Mouse (Mus musculus): ENCODE results near the gene Dip2b. TPM values are rescaled to one million over a fixed set of nuclear protein-coding genes. Genes with fewer than 3 reads are reported as not detected.

Dip2b gene
- polyA plus RNA-seq (2012; rRNA removed), result 35.3 and 35.9 TPM in 2 replicates

DNA sequence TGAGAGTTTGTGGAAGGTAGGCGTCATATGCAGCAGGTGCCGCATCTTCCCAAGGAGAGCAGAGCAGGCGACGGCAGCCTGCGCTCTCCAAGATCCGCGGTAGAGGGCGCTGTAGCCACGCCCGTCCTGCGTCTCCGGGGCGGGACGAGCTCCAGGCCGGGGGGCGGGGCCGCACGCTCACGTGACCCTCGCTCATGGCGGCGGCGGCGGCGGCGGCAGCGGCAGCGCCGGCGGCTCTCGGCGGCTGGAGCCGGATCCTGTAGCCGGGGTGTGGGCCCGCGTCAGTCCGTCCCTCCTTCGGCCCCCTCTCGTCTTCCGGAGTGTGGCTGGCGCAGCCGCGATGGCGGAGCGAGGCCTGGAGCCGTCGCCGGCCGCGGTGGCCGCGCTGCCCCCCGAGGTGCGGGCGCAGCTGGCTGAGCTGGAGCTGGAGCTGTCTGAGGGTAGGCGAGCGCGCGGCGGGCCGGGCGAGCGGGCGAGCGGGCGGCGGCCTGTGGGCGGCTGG is at the start of gene Dip2b:
Gene Dip2b (plus strand): TSS at position 195 of the 502 bp plus-strand sequence.
- H3K4me3 ChIP-seq (ENCODE audit: insufficient read depth, low read length), result peak within 1 kb of the TSS; percentile 100
- TF ChIP-seq POLR2A (IDR thresholded peaks at IDR 0.05; ENCODE audit: extremely low read depth, insufficient read depth, low read length), result 0 out of 2 replicates have a peak, but pooled peaks have one; percentile 42
- peak; percentile 84 for TF ChIP-seq CTCF (IDR thresholded peaks at IDR 0.05; ENCODE audit: extremely low read depth, insufficient read depth, low read length)
- H3K4me1 ChIP-seq (ENCODE audit: control insufficient read depth, insufficient read depth, low read length), result peaks cover 8% of the 10 kb centered on the region
- H3K27ac ChIP-seq (ENCODE audit: insufficient read depth, low read length), result peak within 1 kb of the TSS; percentile 97

DNA sequence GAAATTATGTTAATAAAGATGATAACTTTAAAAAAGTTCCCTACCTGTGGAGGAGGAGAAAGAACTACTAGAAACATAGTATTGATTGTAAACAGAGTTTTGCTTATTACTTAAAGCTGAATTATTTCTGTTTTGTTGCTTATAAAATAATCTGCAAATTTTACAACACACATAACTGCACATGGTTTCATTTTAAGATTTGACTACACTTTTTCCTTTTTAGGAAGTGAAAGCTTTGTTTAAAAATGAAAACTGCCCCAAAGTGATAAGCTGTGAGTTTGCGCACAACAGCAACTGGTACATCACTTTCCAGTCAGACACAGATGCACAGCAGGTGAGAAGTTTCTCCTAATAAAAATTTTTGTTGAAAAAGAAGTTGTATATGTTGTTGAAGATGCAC is 45.4 kb upstream of the Dip2b start:
- H3K27ac ChIP-seq (ENCODE audit: insufficient read depth, low read length), result no peak overlapping the region
- TF ChIP-seq CTCF (IDR thresholded peaks at IDR 0.05; ENCODE audit: extremely low read depth, insufficient read depth, low read length) (no peak), POLR2A (IDR thresholded peaks at IDR 0.05; ENCODE audit: extremely low read depth, insufficient read depth, low read length) (no peak)
- H3K4me1 ChIP-seq (ENCODE audit: control insufficient read depth, insufficient read depth, low read length), result no peaks in the 10 kb centered on the region
- H3K4me3 ChIP-seq (ENCODE audit: insufficient read depth, low read length), result no peak overlapping the region

DNA sequence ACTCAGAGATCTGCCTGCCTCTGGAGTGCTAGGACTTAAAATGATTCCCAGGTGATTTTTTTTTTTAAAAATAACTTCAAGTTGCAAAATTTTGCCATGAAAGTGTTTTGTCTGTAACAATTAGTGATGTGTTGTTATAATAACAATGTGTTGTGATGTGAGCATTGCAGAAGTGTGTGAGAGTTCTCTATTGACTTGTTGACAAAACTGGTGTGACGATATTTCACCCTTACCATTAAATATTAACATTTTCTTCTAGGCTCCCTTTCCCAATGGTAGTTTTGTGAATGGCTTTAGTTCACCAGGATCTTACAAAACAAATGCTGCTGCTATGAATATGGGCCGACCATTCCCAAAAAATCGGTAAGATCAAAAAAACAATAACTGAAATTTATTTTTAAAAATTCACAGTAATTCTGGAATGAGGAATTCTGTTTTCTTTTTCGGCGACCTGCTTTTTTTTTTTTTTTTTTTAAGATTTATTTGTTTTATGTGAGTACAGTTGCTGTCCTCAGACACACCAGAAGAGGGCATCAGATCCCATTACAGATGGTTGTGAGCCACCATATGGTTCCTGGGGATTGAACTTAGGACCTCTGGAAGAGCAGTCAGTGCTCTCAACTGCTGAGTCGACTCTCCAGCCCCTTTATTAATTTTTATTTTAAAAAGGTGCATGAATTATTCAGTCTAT is 41.2 kb upstream of the Dip2b start:
- TF ChIP-seq CTCF (IDR thresholded peaks at IDR 0.05; ENCODE audit: extremely low read depth, insufficient read depth, low read length) (no peak), POLR2A (IDR thresholded peaks at IDR 0.05; ENCODE audit: extremely low read depth, insufficient read depth, low read length) (no peak)
- H3K4me3 ChIP-seq (ENCODE audit: insufficient read depth, low read length), result no peak overlapping the region
- H3K27ac ChIP-seq (ENCODE audit: insufficient read depth, low read length), result no peak overlapping the region
- H3K4me1 ChIP-seq (ENCODE audit: control insufficient read depth, insufficient read depth, low read length), result no peaks in the 10 kb centered on the region

DNA sequence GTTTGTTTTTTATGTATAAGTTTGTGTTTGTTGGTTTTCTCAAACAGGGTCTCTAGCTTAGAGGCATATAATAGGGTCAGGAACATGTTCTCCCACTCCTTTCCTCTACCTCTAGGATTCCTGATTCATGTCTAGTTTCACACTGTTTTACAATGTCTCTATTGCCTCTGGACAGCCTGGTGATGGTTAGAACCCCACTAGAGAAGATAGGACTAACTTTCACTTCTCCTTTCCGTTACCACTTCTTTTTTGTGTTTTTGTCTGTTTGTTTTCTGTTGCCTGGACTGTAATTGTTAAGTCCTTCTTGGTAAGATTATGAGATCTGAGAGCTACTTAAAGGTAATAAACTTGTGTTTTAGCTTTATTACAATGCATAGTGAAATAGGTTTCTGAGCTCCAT is 39.1 kb upstream of the Dip2b start:
- H3K4me3 ChIP-seq (ENCODE audit: insufficient read depth, low read length), result no peak overlapping the region
- no peak overlapping the region for H3K27ac ChIP-seq (ENCODE audit: insufficient read depth, low read length)
- H3K4me1 ChIP-seq (ENCODE audit: control insufficient read depth, insufficient read depth, low read length), result no peaks in the 10 kb centered on the region
- no peak for TF ChIP-seq CTCF (IDR thresholded peaks at IDR 0.05; ENCODE audit: extremely low read depth, insufficient read depth, low read length)
- TF ChIP-seq POLR2A (IDR thresholded peaks at IDR 0.05; ENCODE audit: extremely low read depth, insufficient read depth, low read length), result no peak

DNA sequence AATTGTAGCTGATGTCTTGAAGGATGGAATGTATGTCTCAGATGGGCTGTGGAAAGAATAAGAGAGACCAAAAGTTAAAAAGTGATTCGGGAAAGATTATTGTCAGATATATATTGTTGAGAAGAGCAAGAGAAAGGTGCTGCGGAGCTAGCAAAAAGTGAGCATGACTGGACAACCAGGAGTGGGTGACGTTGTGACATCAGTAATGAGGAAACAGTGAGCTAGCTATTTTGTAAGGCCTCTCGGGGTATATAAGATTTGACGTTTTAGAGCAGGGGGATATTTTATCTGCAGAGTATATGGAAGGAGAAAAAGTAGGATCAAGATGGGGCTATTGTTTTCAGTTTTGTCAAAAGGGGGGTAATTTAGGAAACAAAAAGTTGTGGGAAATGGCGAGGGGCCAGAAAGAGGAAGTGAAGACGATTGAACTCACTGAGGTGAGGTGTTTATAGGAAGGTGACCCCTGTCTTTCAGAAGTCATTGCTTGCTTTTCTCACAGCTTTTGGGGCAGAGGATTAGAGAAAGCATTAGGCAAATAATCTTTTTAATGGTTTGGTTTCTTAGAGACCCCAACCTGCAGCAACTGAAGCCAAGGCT is 33.7 kb upstream of the Dip2b start:
- Histone ChIP-seq H3K4me1 (ENCODE audit: control insufficient read depth, insufficient read depth, low read length) (no peaks in the 10 kb centered on the region), H3K4me3 (ENCODE audit: insufficient read depth, low read length) (no peak overlapping the region), H3K27ac (ENCODE audit: insufficient read depth, low read length) (no peak overlapping the region)
- no peak for TF ChIP-seq CTCF (IDR thresholded peaks at IDR 0.05; ENCODE audit: extremely low read depth, insufficient read depth, low read length)
- no peak for TF ChIP-seq POLR2A (IDR thresholded peaks at IDR 0.05; ENCODE audit: extremely low read depth, insufficient read depth, low read length)

DNA sequence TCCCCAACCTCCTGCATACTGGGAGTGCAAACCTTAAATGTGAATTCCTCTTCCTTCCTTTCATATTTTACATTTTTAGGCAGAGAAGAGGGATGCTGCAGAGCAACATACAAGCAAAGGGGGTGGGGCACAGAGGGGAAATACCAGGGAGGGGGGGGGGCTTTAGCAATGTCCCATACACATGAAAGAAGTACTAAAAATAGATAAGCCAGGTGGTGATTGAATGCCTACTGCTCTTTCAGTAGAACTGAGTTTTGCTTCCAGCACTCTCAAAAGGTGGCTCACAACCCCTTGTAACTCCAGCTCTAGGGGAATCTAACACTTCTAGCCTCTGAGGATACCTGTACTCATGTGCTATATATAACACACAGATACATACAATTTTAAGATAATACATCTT is 32.3 kb upstream of the Dip2b start:
- Histone ChIP-seq H3K27ac (ENCODE audit: insufficient read depth, low read length) (no peak overlapping the region), H3K4me1 (ENCODE audit: control insufficient read depth, insufficient read depth, low read length) (no peaks in the 10 kb centered on the region), H3K4me3 (ENCODE audit: insufficient read depth, low read length) (no peak overlapping the region)
- TF ChIP-seq CTCF (IDR thresholded peaks at IDR 0.05; ENCODE audit: extremely low read depth, insufficient read depth, low read length) (no peak), POLR2A (IDR thresholded peaks at IDR 0.05; ENCODE audit: extremely low read depth, insufficient read depth, low read length) (no peak)

DNA sequence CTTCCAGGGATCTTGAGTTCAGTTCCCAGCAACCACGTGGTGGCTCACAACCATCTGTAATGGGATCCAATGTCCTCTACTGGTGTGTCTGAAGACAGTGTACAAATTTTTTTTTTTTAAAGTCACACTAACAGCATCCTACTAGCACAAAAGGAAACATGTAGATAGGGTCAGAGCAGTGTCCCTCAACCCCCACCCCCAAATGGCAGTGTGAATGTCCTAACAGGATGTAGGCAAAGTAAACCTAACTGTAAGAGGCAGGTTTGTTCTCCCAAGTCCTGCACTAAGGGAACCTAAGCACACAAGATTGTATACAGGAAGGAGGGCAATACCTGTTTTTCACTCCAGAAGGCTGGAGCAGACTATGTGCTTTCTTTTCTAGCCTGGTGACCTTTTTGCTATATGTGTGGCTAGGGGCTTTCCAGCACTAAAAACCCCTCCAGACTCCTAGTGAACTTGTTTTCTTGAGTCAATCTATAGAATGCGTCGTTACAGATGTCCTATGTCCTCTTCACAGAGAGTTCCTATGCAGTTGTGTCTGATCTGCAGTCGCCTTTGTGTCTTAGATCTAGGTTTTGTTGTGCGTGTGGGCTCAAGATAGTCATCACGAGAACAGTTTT is 20.1 kb upstream of the Dip2b start:
- no peak overlapping the region for H3K4me3 ChIP-seq (ENCODE audit: insufficient read depth, low read length)
- TF ChIP-seq CTCF (IDR thresholded peaks at IDR 0.05; ENCODE audit: extremely low read depth, insufficient read depth, low read length) (no peak), POLR2A (IDR thresholded peaks at IDR 0.05; ENCODE audit: extremely low read depth, insufficient read depth, low read length) (no peak)
- no peak overlapping the region for H3K27ac ChIP-seq (ENCODE audit: insufficient read depth, low read length)
- no peaks in the 10 kb centered on the region for H3K4me1 ChIP-seq (ENCODE audit: control insufficient read depth, insufficient read depth, low read length)

DNA sequence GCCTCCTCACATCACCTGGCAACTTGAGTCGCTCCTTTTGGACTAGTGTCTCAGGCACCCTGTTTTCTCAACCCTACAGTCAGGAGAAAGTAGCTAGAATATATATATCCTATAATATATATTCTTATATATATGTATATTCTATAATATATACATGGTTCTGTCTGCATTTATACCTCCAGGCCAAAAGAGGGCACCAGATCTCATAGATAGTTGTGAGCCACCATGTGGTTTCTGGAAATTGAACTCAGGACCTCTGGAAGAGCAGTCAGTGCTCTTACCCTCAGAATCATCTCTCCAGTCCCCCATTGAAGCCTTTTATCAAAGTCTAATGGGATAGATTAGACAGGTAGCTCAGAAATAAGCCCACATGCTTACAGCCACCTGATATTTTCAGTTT is 17.3 kb upstream of the Dip2b start:
- H3K4me3 ChIP-seq (ENCODE audit: insufficient read depth, low read length), result no peak overlapping the region

DNA sequence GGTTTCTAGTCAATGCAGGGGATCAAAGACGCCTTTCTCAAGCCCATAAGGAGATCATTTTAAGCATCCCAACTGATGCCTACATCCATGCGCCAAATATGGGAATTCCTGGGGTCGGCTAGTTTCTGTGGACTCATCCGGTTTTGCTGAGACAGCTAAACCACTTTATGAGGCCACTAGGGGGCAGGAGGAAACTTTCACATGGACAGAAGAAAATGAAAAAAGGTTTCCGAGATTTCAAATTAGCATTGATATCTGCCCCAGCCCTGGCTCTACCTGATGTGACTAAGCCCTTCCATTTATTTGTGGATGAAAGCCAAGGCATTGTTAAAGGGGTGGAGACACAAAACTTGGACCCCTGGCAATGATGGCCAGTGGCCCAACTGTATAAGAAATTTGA is 15.5 kb upstream of the Dip2b start:
- no peak overlapping the region for H3K4me3 ChIP-seq (ENCODE audit: insufficient read depth, low read length)
- TF ChIP-seq CTCF (IDR thresholded peaks at IDR 0.05; ENCODE audit: extremely low read depth, insufficient read depth, low read length) (peak; percentile 54), POLR2A (IDR thresholded peaks at IDR 0.05; ENCODE audit: extremely low read depth, insufficient read depth, low read length) (no peak)
- no peak overlapping the region for H3K27ac ChIP-seq (ENCODE audit: insufficient read depth, low read length)
- H3K4me1 ChIP-seq (ENCODE audit: control insufficient read depth, insufficient read depth, low read length), result peaks cover 9% of the 10 kb centered on the region; the same call in 1 of the 2 replicates

More for the DNA sequence above, 17.3 kb upstream of the Dip2b start:
- TF ChIP-seq POLR2A (IDR thresholded peaks at IDR 0.05; ENCODE audit: extremely low read depth, insufficient read depth, low read length) (no peak), CTCF (IDR thresholded peaks at IDR 0.05; ENCODE audit: extremely low read depth, insufficient read depth, low read length) (no peak)
- Histone ChIP-seq H3K27ac (ENCODE audit: insufficient read depth, low read length) (no peak overlapping the region), H3K4me1 (ENCODE audit: control insufficient read depth, insufficient read depth, low read length) (peaks cover 9% of the 10 kb centered on the region; the same call in 1 of the 2 replicates)
